Mouse (Mus musculus): ENCODE results near the gene Golph3.

- TF ChIP-seq POLR2A (IDR thresholded peaks at IDR 0.05; ENCODE audit: borderline replicate concordance, extremely low read depth, insufficient read depth, insufficient read length, poor library complexity, severe bottlenecking) (no peak), CTCF (IDR thresholded peaks at IDR 0.05; ENCODE audit: borderline replicate concordance, extremely low read depth, insufficient read depth, insufficient read length) (no peak)
Measured at GRCm38 (mm10) chr15:12322676-12323402, 1.6 kb downstream of the Golph3 start.

Data from brain, embryonic 14.5 days (tissue).